Mouse (Mus musculus) midbrain, embryonic 15.5 days (tissue): ENCODE measurements at regions not wholly inside any gene's neighbourhood (a gene's known extent, or its start where the extent isn't known, plus 50 kb on each side); places are given as distances from the start of the nearest gene placed in this dataset.

Experiments used
- ATAC-seq: fragments of 200-750 bp; cut with Nextera tagmentation; replicated peaks from 2 replicates; pipeline ENCODE4 v1.8.0; 2017; ENCODE audit warnings: moderate TSS enrichment
- H3K27ac ChIP-seq: fragments of 300-500 bp; sonication (generic); 2 replicates; pipeline ENCODE4 v1.5.1; 2015; ENCODE audit warnings: mild to moderate bottlenecking, inconsistent platforms
- H3K27me3 ChIP-seq: fragments of 300-500 bp; sonication (generic); replicated peaks from 2 replicates; pipeline ENCODE4 v1.6.1; 2015; ENCODE audit warnings: inconsistent platforms
- H3K36me3 ChIP-seq: fragments of 300-500 bp; sonication (generic); replicated peaks from 2 replicates; pipeline ENCODE4 v1.6.1; 2015; ENCODE audit warnings: inconsistent platforms
- H3K4me1 ChIP-seq: fragments of 300-500 bp; sonication (generic); 2 replicates; pipeline ENCODE4 v1.6.1; 2015; ENCODE audit warnings: inconsistent platforms
- H3K4me2 ChIP-seq: fragments of 300-500 bp; sonication (generic); 2 replicates; pipeline ENCODE4 v1.6.1; 2015; ENCODE audit warnings: inconsistent platforms, mild to moderate bottlenecking, moderate library complexity
- H3K4me3 ChIP-seq: fragments of 300-500 bp; sonication (generic); 2 replicates; pipeline ENCODE4 v1.5.1; 2015; ENCODE audit warnings: mild to moderate bottlenecking, inconsistent platforms
- H3K9ac ChIP-seq: fragments of 300-500 bp; sonication (generic); 2 replicates; pipeline ENCODE4 v1.6.1; 2015; ENCODE audit warnings: mild to moderate bottlenecking, inconsistent platforms
- H3K9me3 ChIP-seq: fragments of 300-500 bp; sonication (generic); 2 replicates; pipeline ENCODE4 v1.6.1; 2016; ENCODE audit warnings: inconsistent platforms
- WGBS: fragments of 180-500 bp; shearing (Covaris S2); methylation state at CpG from one replicate; pipeline ENCODE4 v1.1.7; 2015; ENCODE audit warnings: mixed read lengths; 5-methylcytosine and 5-hydroxymethylcytosine counted together

GRCm38 (mm10) chr1:193586896-193587295, 216.8 kb upstream of the Camk1g start:
- no peak for ATAC-seq
- Histone ChIP-seq H3K27ac (no peak overlapping the region), H3K4me1 (peaks cover 34% of the 10 kb centered on the region), H3K9ac (no peak overlapping the region), H3K9me3 (no peaks in the 10 kb centered on the region), H3K36me3 (no peaks in the 10 kb centered on the region), H3K4me2 (no peak overlapping the region), H3K27me3 (no peaks in the 10 kb centered on the region), H3K4me3 (no peak overlapping the region)
- 74% methylated on average over 6 of the region's 6 CpGs for WGBS

- ATAC-seq, result no peak
- Histone ChIP-seq H3K4me1 (peaks cover 15% of the 10 kb centered on the region), H3K36me3 (no peaks in the 10 kb centered on the region), H3K27me3 (no peaks in the 10 kb centered on the region), H3K9me3 (no peaks in the 10 kb centered on the region), H3K9ac (no peak overlapping the region), H3K4me3 (no peak overlapping the region), H3K4me2 (no peak overlapping the region), H3K27ac (no peak overlapping the region)
- WGBS, result 53% methylated on average over 2 of the region's 2 CpGs
Observed at GRCm38 (mm10) chr1:193583791-193584190, 213.7 kb upstream of the Camk1g start.

- Histone ChIP-seq H3K27ac (no peak overlapping the region), H3K27me3 (no peaks in the 10 kb centered on the region), H3K9me3 (no peaks in the 10 kb centered on the region), H3K36me3 (no peaks in the 10 kb centered on the region), H3K4me1 (peaks cover 8% of the 10 kb centered on the region; the same call in 1 of the 2 replicates), H3K4me2 (no peak overlapping the region), H3K9ac (no peak overlapping the region), H3K4me3 (no peak overlapping the region)
- ATAC-seq, result no peak
- 81% methylated on average over 4 of the region's 4 CpGs for WGBS
Observed at GRCm38 (mm10) chr1:193580393-193580792, 210.3 kb upstream of the Camk1g start.

- WGBS, result 35% methylated on average over 3 of the region's 3 CpGs
- Histone ChIP-seq H3K4me3 (no peak overlapping the region), H3K4me2 (no peak overlapping the region), H3K9ac (no peak overlapping the region), H3K36me3 (no peaks in the 10 kb centered on the region), H3K27me3 (no peaks in the 10 kb centered on the region), H3K4me1 (peaks cover 8% of the 10 kb centered on the region; the same call in 1 of the 2 replicates), H3K9me3 (no peaks in the 10 kb centered on the region), H3K27ac (no peak overlapping the region)
- no peak for ATAC-seq
Observed at GRCm38 (mm10) chr1:193579671-193580070, 209.6 kb upstream of the Camk1g start.

- no peak overlapping the region for H3K4me3 ChIP-seq
- H3K27me3 ChIP-seq, result no peaks in the 10 kb centered on the region
- H3K9me3 ChIP-seq, result no peaks in the 10 kb centered on the region
- 90% methylated on average over 2 of the region's 2 CpGs for WGBS
- no peak overlapping the region for H3K4me2 ChIP-seq
- H3K27ac ChIP-seq, result no peak overlapping the region
- peaks cover 8% of the 10 kb centered on the region; the same call in 1 of the 2 replicates for H3K4me1 ChIP-seq
- no peaks in the 10 kb centered on the region for H3K36me3 ChIP-seq
- H3K9ac ChIP-seq, result no peak overlapping the region
- no peak for ATAC-seq
Observed at GRCm38 (mm10) chr1:193578661-193579175, 208.6 kb upstream of the Camk1g start.

GRCm38 (mm10) chr1:193577821-193578220, 207.7 kb upstream of the Camk1g start:
- WGBS, result 87% methylated on average over 2 of the region's 2 CpGs
- H3K27me3 ChIP-seq, result no peaks in the 10 kb centered on the region

GRCm38 (mm10) chr1:193575986-193576713, 206.1 kb upstream of the Camk1g start:
- no peak overlapping the region for H3K4me3 ChIP-seq
- peaks cover 8% of the 10 kb centered on the region; the same call in 1 of the 2 replicates for H3K4me1 ChIP-seq
- peak overlapping the region; percentile 48; the same call in 1 of the 2 replicates for H3K27ac ChIP-seq
- no peaks in the 10 kb centered on the region for H3K27me3 ChIP-seq
- no peak overlapping the region for H3K4me2 ChIP-seq
- no peaks in the 10 kb centered on the region for H3K36me3 ChIP-seq
- 3% methylated on average over 12 of the region's 12 CpGs for WGBS
- no peaks in the 10 kb centered on the region for H3K9me3 ChIP-seq
- ATAC-seq, result peak; percentile 93
- no peak overlapping the region for H3K9ac ChIP-seq

More at GRCm38 (mm10) chr1:193577821-193578220, 207.7 kb upstream of the Camk1g start:
- H3K4me2 ChIP-seq, result no peak overlapping the region
- H3K36me3 ChIP-seq, result no peaks in the 10 kb centered on the region
- no peak overlapping the region for H3K9ac ChIP-seq
- H3K9me3 ChIP-seq, result no peaks in the 10 kb centered on the region
- H3K4me3 ChIP-seq, result no peak overlapping the region
- ATAC-seq, result no peak
- no peak overlapping the region for H3K27ac ChIP-seq
- H3K4me1 ChIP-seq, result peaks cover 8% of the 10 kb centered on the region; the same call in 1 of the 2 replicates

GRCm38 (mm10) chr1:193572827-193573226, 202.7 kb upstream of the Camk1g start:
- Histone ChIP-seq H3K4me3 (no peak overlapping the region), H3K27ac (no peak overlapping the region), H3K9me3 (no peaks in the 10 kb centered on the region), H3K4me2 (no peak overlapping the region), H3K9ac (no peak overlapping the region), H3K36me3 (no peaks in the 10 kb centered on the region), H3K27me3 (no peaks in the 10 kb centered on the region), H3K4me1 (peaks cover 8% of the 10 kb centered on the region; the same call in 1 of the 2 replicates)
- WGBS, result 75% methylated on average over 2 of the region's 2 CpGs
- ATAC-seq, result no peak

- no peak for ATAC-seq
- H3K9ac ChIP-seq, result no peak overlapping the region
- H3K36me3 ChIP-seq, result no peaks in the 10 kb centered on the region
- H3K4me1 ChIP-seq, result peaks cover 8% of the 10 kb centered on the region; the same call in 1 of the 2 replicates
- H3K27me3 ChIP-seq, result no peaks in the 10 kb centered on the region
- no peak overlapping the region for H3K4me2 ChIP-seq
- H3K27ac ChIP-seq, result no peak overlapping the region
- 89% methylated on average over 3 of the region's 3 CpGs for WGBS
- H3K9me3 ChIP-seq, result no peaks in the 10 kb centered on the region
- H3K4me3 ChIP-seq, result no peak overlapping the region
Observed at GRCm38 (mm10) chr1:193572411-193572810, 202.3 kb upstream of the Camk1g start.

- Histone ChIP-seq H3K27ac (no peak overlapping the region), H3K4me1 (peaks cover 3% of the 10 kb centered on the region; the same call in 1 of the 2 replicates), H3K27me3 (no peaks in the 10 kb centered on the region), H3K4me2 (no peak overlapping the region), H3K4me3 (no peak overlapping the region), H3K9me3 (no peaks in the 10 kb centered on the region), H3K36me3 (no peaks in the 10 kb centered on the region), H3K9ac (no peak overlapping the region)
- ATAC-seq, result no peak
Observed at GRCm38 (mm10) chr1:193571088-193571487, 201.0 kb upstream of the Camk1g start.

- no peak for ATAC-seq
- Histone ChIP-seq H3K27me3 (no peaks in the 10 kb centered on the region), H3K4me3 (no peak overlapping the region), H3K4me2 (no peak overlapping the region), H3K36me3 (no peaks in the 10 kb centered on the region), H3K9me3 (no peaks in the 10 kb centered on the region), H3K27ac (no peak overlapping the region), H3K9ac (no peak overlapping the region), H3K4me1 (no peaks in the 10 kb centered on the region)
- 43% methylated on average over 4 of the region's 4 CpGs for WGBS
Observed at GRCm38 (mm10) chr1:193568586-193569174, 198.6 kb upstream of the Camk1g start.

GRCm38 (mm10) chr1:193567217-193567616, 197.1 kb upstream of the Camk1g start:
- Histone ChIP-seq H3K4me2 (no peak overlapping the region), H3K36me3 (no peaks in the 10 kb centered on the region), H3K9ac (no peak overlapping the region), H3K4me3 (no peak overlapping the region), H3K9me3 (no peaks in the 10 kb centered on the region), H3K27ac (no peak overlapping the region), H3K27me3 (no peaks in the 10 kb centered on the region), H3K4me1 (no peaks in the 10 kb centered on the region)
- WGBS, result 71% methylated on average over 1 of the region's 1 CpGs
- ATAC-seq, result no peak
